Mouse (Mus musculus): ENCODE results near the gene Ncs1. TPM values are rescaled to one million over a fixed set of nuclear protein-coding genes. Genes with fewer than 3 reads are reported as not detected.

The Ncs1 gene
- polyA plus RNA-seq, 2 experiments: 20.5 to 45.1 TPM

- Histone ChIP-seq H3K9me3 (ENCODE audit: control insufficient read depth, low read length) (no peaks in the 10 kb centered on the region), H3K9ac (ENCODE audit: low read depth, low read length, severe bottlenecking) (no peak overlapping the region), H3K36me3 (ENCODE audit: control insufficient read depth, insufficient read depth, low read length) (peaks cover 28% of the 10 kb centered on the region), H3K4me3 (replicated peaks; ENCODE audit: low read length) (no peak overlapping the region), H3K4me1 (ENCODE audit: control insufficient read depth, insufficient read depth, low read length) (no peaks in the 10 kb centered on the region), H3K27ac (replicated peaks; ENCODE audit: low read depth, low read length) (no peak overlapping the region), H3K27me3 (ENCODE audit: control insufficient read depth, insufficient read depth, low read length) (no peaks in the 10 kb centered on the region), H3K4me2 (replicated peaks; ENCODE audit: low read depth, low read length, severe bottlenecking) (no peak overlapping the region)
- DNase-seq (ENCODE audit: low spot score) (no peak), ATAC-seq (ENCODE audit: low FRiP score, low read depth) (no peak)
- TF ChIP-seq POLR2A (IDR thresholded peaks at IDR 0.05; ENCODE audit: borderline replicate concordance, extremely low read depth, insufficient read depth, insufficient read length): no peak
- 90% methylated on average over 4 of the region's 4 CpGs for WGBS
These were observed 42.7 kb upstream of the Ncs1 start for GRCm38 (mm10) chr2:31202956-31203355.

- no peaks in the 10 kb centered on the region for H3K4me1 ChIP-seq (ENCODE audit: control insufficient read depth, insufficient read depth, low read length)
- WGBS: 78% methylated on average over 5 of the region's 5 CpGs
- H3K4me3 ChIP-seq (replicated peaks; ENCODE audit: low read length): no peak overlapping the region
- no peak overlapping the region for H3K27ac ChIP-seq (replicated peaks; ENCODE audit: low read depth, low read length)
- no peak for TF ChIP-seq POLR2A (IDR thresholded peaks at IDR 0.05; ENCODE audit: borderline replicate concordance, extremely low read depth, insufficient read depth, insufficient read length)
- no peaks in the 10 kb centered on the region for H3K9me3 ChIP-seq (ENCODE audit: control insufficient read depth, low read length)
- DNase-seq (ENCODE audit: low spot score): no peak
- ATAC-seq (ENCODE audit: low FRiP score, low read depth): no peak
- H3K36me3 ChIP-seq (ENCODE audit: control insufficient read depth, insufficient read depth, low read length): peaks cover 40% of the 10 kb centered on the region
- no peaks in the 10 kb centered on the region for H3K27me3 ChIP-seq (ENCODE audit: control insufficient read depth, insufficient read depth, low read length)
- H3K9ac ChIP-seq (ENCODE audit: low read depth, low read length, severe bottlenecking): no peak overlapping the region
- no peak overlapping the region for H3K4me2 ChIP-seq (replicated peaks; ENCODE audit: low read depth, low read length, severe bottlenecking)
These were observed 40.9 kb upstream of the Ncs1 start for GRCm38 (mm10) chr2:31204677-31205076.

- ATAC-seq (ENCODE audit: low FRiP score, low read depth) (no peak), DNase-seq (ENCODE audit: low spot score) (no peak)
- Histone ChIP-seq H3K4me2 (replicated peaks; ENCODE audit: low read depth, low read length, severe bottlenecking) (no peak overlapping the region), H3K27ac (replicated peaks; ENCODE audit: low read depth, low read length) (no peak overlapping the region), H3K4me1 (ENCODE audit: control insufficient read depth, insufficient read depth, low read length) (no peaks in the 10 kb centered on the region), H3K36me3 (ENCODE audit: control insufficient read depth, insufficient read depth, low read length) (peaks cover 42% of the 10 kb centered on the region), H3K9me3 (ENCODE audit: control insufficient read depth, low read length) (no peaks in the 10 kb centered on the region), H3K4me3 (replicated peaks; ENCODE audit: low read length) (no peak overlapping the region), H3K27me3 (ENCODE audit: control insufficient read depth, insufficient read depth, low read length) (no peaks in the 10 kb centered on the region), H3K9ac (ENCODE audit: low read depth, low read length, severe bottlenecking) (no peak overlapping the region)
- WGBS: 69% methylated on average over 4 of the region's 4 CpGs
- no peak for TF ChIP-seq POLR2A (IDR thresholded peaks at IDR 0.05; ENCODE audit: borderline replicate concordance, extremely low read depth, insufficient read depth, insufficient read length)
These were observed 39.4 kb upstream of the Ncs1 start for GRCm38 (mm10) chr2:31206211-31206610.

- Histone ChIP-seq H3K9me3 (ENCODE audit: control insufficient read depth, low read length) (no peaks in the 10 kb centered on the region), H3K4me3 (replicated peaks; ENCODE audit: low read length) (no peak overlapping the region), H3K27ac (replicated peaks; ENCODE audit: low read depth, low read length) (no peak overlapping the region), H3K9ac (ENCODE audit: low read depth, low read length, severe bottlenecking) (no peak overlapping the region), H3K36me3 (ENCODE audit: control insufficient read depth, insufficient read depth, low read length) (peaks cover 45% of the 10 kb centered on the region), H3K4me1 (ENCODE audit: control insufficient read depth, insufficient read depth, low read length) (no peaks in the 10 kb centered on the region), H3K27me3 (ENCODE audit: control insufficient read depth, insufficient read depth, low read length) (no peaks in the 10 kb centered on the region), H3K4me2 (replicated peaks; ENCODE audit: low read depth, low read length, severe bottlenecking) (no peak overlapping the region)
- no peak for TF ChIP-seq POLR2A (IDR thresholded peaks at IDR 0.05; ENCODE audit: borderline replicate concordance, extremely low read depth, insufficient read depth, insufficient read length)
- DNase-seq (ENCODE audit: low spot score): no peak
- WGBS: 28% methylated on average over 8 of the region's 8 CpGs
- ATAC-seq (ENCODE audit: low FRiP score, low read depth): no peak
These were observed 38.7 kb upstream of the Ncs1 start for GRCm38 (mm10) chr2:31206882-31207281.

GRCm38 (mm10) chr2:31208544-31209142, 37.0 kb upstream of the Ncs1 start:
- H3K27me3 ChIP-seq (ENCODE audit: control insufficient read depth, insufficient read depth, low read length): no peaks in the 10 kb centered on the region
- no peak for DNase-seq (ENCODE audit: low spot score)
- TF ChIP-seq POLR2A (IDR thresholded peaks at IDR 0.05; ENCODE audit: borderline replicate concordance, extremely low read depth, insufficient read depth, insufficient read length): no peak
- no peaks in the 10 kb centered on the region for H3K4me1 ChIP-seq (ENCODE audit: control insufficient read depth, insufficient read depth, low read length)
- H3K9ac ChIP-seq (ENCODE audit: low read depth, low read length, severe bottlenecking): no peak overlapping the region
- H3K36me3 ChIP-seq (ENCODE audit: control insufficient read depth, insufficient read depth, low read length): peaks cover 61% of the 10 kb centered on the region
- WGBS: 91% methylated on average over 13 of the region's 13 CpGs
- no peak overlapping the region for H3K4me2 ChIP-seq (replicated peaks; ENCODE audit: low read depth, low read length, severe bottlenecking)
- no peak overlapping the region for H3K27ac ChIP-seq (replicated peaks; ENCODE audit: low read depth, low read length)
- no peak for ATAC-seq (ENCODE audit: low FRiP score, low read depth)
- no peak overlapping the region for H3K4me3 ChIP-seq (replicated peaks; ENCODE audit: low read length)
- no peaks in the 10 kb centered on the region for H3K9me3 ChIP-seq (ENCODE audit: control insufficient read depth, low read length)

- Histone ChIP-seq H3K36me3 (ENCODE audit: control insufficient read depth, insufficient read depth, low read length) (peaks cover 70% of the 10 kb centered on the region), H3K27ac (replicated peaks; ENCODE audit: low read depth, low read length) (no peak overlapping the region), H3K4me1 (ENCODE audit: control insufficient read depth, insufficient read depth, low read length) (no peaks in the 10 kb centered on the region), H3K4me2 (replicated peaks; ENCODE audit: low read depth, low read length, severe bottlenecking) (no peak overlapping the region), H3K9me3 (ENCODE audit: control insufficient read depth, low read length) (no peaks in the 10 kb centered on the region), H3K9ac (ENCODE audit: low read depth, low read length, severe bottlenecking) (no peak overlapping the region), H3K4me3 (replicated peaks; ENCODE audit: low read length) (no peak overlapping the region), H3K27me3 (ENCODE audit: control insufficient read depth, insufficient read depth, low read length) (no peaks in the 10 kb centered on the region)
- TF ChIP-seq POLR2A (IDR thresholded peaks at IDR 0.05; ENCODE audit: borderline replicate concordance, extremely low read depth, insufficient read depth, insufficient read length): no peak
- 92% methylated on average over 4 of the region's 4 CpGs for WGBS
- ATAC-seq (ENCODE audit: low FRiP score, low read depth) (no peak), DNase-seq (ENCODE audit: low spot score) (no peak)
These were observed 36.1 kb upstream of the Ncs1 start for GRCm38 (mm10) chr2:31209525-31209924.

All from limb, embryonic 14.5 days (tissue).